Mouse (Mus musculus): ENCODE data around the gene Large2.
A peak's percentile ranks its signal among the peaks of the same experiment; 100 is the strongest.
"Not testable (repeated sequence)": the region's sequence is repeated elsewhere in the genome, so short reads cannot be mapped to it uniquely, and the experiment has no call there.

Gene Large2

GRCm38 (mm10) chr2:92374514-92374913, at the start of gene Large2, which contains the start of gene Pex16:
Gene Large2 (minus strand): TSS chr2:92374869.
Gene Pex16 (plus strand): TSS chr2:92374676.
- peak; percentile 90 for DNase-seq (ENCODE audit: low read depth, low spot score)

GRCm38 (mm10) chr2:92423702-92424461, 49.2 kb upstream of the Large2 start:
- DNase-seq (ENCODE audit: low read depth, low spot score): peak; percentile 97

GRCm38 (mm10) chr2:92423156-92423555, 48.5 kb upstream of the Large2 start:
- no peak for DNase-seq (ENCODE audit: low read depth, low spot score)

GRCm38 (mm10) chr2:92422388-92423135, 47.9 kb upstream of the Large2 start:
- DNase-seq (ENCODE audit: low read depth, low spot score): peak; percentile 88

GRCm38 (mm10) chr2:92421723-92422387, 47.2 kb upstream of the Large2 start:
- peak; percentile 59 for DNase-seq (ENCODE audit: low read depth, low spot score)

- peak; percentile 89 for DNase-seq (ENCODE audit: low read depth, low spot score)
These were observed 37.0 kb upstream of the Large2 start for GRCm38 (mm10) chr2:92411705-92412104.

GRCm38 (mm10) chr2:92408309-92409045, 33.8 kb upstream of the Large2 start:
- peak; percentile 77 for DNase-seq (ENCODE audit: low read depth, low spot score)

- DNase-seq (ENCODE audit: low read depth, low spot score): no peak
These were observed 31.0 kb upstream of the Large2 start for GRCm38 (mm10) chr2:92405687-92406086.

- DNase-seq (ENCODE audit: low read depth, low spot score): no peak
These were observed 30.1 kb upstream of the Large2 start for GRCm38 (mm10) chr2:92404737-92405136.

- DNase-seq (ENCODE audit: low read depth, low spot score): no peak
These were observed 29.2 kb upstream of the Large2 start for GRCm38 (mm10) chr2:92403776-92404319.

GRCm38 (mm10) chr2:92402591-92403326, 28.1 kb upstream of the Large2 start:
- DNase-seq (ENCODE audit: low read depth, low spot score): peak; percentile 96

GRCm38 (mm10) chr2:92401091-92401561, 26.5 kb upstream of the Large2 start, which contains the start of gene Mapk8ip1:
Gene Mapk8ip1 (minus strand): TSS chr2:92401263.
- DNase-seq (ENCODE audit: low read depth, low spot score): peak; percentile 83

- DNase-seq (ENCODE audit: low read depth, low spot score): no peak
These were observed 26.0 kb upstream of the Large2 start for GRCm38 (mm10) chr2:92400682-92401081.

GRCm38 (mm10) chr2:92399877-92400276, 25.2 kb upstream of the Large2 start:
- DNase-seq (ENCODE audit: low read depth, low spot score): not testable (repeated sequence)

GRCm38 (mm10) chr2:92397436-92397835, 22.8 kb upstream of the Large2 start:
- peak; percentile 74 for DNase-seq (ENCODE audit: low read depth, low spot score)

- peak; percentile 62 for DNase-seq (ENCODE audit: low read depth, low spot score)
These were observed 20.9 kb upstream of the Large2 start for GRCm38 (mm10) chr2:92395535-92395934.

- DNase-seq (ENCODE audit: low read depth, low spot score): peak; percentile 69
These were observed 17.9 kb upstream of the Large2 start for GRCm38 (mm10) chr2:92392318-92393264.

- DNase-seq (ENCODE audit: low read depth, low spot score): peak; percentile 80
These were observed 17.1 kb upstream of the Large2 start for GRCm38 (mm10) chr2:92391703-92392317.

GRCm38 (mm10) chr2:92391116-92391515, 16.4 kb upstream of the Large2 start:
- DNase-seq (ENCODE audit: low read depth, low spot score): peak; percentile 89
